Mouse (Mus musculus): ENCODE results near the gene Nr5a1.

Nr5a1 gene

DNA sequence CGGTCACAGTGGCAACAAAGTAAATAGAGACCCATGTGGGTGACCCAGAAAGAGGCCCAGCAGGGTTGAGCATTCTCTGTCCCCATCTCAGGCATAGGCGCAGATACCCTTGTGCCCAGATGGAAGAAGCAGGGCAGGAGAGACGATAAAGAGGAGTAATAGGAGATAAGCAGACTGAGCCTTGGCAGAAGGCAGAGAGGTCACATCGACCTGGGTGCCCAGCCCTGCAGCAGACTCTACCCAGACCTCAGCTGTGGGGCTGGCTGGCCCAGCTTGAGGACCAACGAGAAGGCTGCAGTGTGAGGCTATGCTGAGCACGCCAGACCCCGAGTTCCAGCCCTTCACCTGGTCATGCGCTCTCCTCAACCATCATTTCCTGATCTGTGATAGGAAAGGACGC lies 10.0 kb downstream of the Nr5a1 start:
- no peak for DNase-seq (ENCODE audit: low read depth, low spot score)

DNA sequence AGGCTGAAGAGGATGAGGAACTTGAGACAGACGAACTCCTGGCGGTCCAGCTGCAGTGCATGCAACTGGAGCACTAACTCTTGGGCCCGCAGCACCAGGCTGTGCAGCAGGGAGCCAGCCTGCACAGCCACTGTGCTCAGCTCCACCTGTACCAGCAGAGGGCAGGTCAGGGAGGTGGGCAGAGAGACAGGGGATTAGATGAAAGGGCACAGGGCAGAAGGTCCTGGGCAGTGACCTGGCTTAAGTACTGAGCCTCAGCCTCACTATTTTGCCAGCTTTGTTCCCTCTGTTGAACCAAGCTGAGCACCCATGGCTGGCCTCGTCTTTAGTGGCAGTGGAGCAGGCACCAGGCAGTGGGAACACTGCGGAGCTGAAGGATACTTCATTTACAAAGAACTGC lies 14.2 kb downstream of the Nr5a1 start:
- peak; percentile 23 for DNase-seq (ENCODE audit: low read depth, low spot score)

DNA sequence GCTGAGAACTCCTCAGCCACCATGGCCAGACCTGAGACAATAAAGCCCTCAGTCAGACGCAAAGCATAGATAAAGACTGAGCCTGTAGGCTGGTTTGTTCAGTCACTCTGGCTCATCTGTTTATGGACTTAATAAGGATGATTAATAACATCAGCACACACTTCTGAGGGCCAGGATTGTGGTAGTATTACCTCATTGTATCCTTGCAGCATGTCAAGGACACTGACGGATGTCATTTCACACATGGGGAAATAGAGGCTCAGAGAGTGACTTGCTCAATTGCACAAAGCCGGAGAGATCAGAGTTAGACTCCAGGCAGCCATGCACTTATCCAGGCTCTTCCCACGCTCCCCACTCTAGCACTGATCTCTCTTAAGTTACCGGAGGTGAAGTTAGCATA lies 15.7 kb downstream of the Nr5a1 start:
- DNase-seq (ENCODE audit: low read depth, low spot score), result no peak

DNA sequence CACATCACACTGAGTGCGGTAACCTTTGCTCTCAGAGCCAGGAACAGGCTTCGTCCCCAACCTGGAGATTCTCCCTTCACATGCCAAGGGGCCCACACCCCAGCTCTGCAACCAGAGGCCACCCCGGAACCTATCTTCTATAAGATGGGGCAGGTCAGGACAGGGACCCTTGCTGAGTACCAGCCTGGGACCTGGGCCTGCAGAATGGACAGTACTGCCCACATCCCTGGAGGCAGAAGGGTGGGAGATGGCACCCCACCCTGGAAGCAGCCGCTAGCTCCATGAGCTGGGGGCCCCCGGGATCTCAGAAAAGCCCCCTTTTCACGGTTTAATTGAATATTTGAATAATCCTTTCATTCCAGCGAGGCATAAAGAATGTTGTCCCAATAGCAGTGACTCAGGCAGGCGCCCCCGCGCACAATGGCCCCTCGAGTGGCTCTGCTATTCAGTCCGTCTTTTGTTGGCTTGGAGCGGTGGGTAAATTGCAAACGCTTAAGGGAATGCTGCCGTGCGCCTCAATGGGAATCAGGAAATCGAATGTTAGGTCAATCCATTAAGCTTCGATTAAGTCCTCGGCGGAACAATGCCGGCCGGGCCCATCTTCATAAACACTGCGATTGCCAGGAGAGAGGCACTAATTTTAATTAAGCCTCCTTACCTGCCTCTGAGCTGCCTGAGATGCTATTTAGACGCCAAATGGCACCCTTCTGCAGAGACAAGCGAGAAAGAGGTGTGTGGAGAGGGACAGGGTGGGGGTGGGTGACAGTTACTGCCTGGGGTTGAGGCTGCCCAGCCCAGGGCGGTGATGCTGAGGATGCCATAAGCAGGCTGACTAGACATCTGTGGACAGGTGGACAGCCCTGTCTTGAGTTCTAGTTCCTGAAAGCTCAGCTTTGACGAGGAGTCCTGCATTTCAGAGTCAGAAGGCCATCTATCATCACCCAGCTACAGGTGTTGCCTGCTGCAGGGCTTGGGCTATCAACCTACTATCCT lies 16.9 kb downstream of the Nr5a1 start:
- no peak for DNase-seq (ENCODE audit: low read depth, low spot score)

DNA sequence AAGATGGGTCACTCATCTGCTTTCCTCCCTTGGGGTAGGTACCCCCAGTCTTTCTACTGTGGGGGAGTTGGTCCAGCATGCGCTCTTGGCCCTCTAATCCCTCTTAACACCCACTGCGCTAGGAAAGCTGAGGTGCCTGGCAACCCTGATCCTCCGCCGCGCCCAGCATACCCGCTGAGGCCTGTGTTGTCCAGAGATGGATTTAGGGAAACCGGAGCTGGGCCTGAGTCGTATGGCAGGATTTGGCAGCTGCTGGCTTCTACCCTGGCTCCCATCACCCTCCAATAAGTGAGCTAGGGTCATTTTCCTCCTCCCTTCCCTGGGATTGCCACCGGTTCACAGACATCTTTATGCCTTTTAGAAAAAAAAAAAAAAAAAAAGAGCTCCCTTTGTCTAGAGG lies 18.6 kb downstream of the Nr5a1 start:
- DNase-seq (ENCODE audit: low read depth, low spot score), result no peak

DNA sequence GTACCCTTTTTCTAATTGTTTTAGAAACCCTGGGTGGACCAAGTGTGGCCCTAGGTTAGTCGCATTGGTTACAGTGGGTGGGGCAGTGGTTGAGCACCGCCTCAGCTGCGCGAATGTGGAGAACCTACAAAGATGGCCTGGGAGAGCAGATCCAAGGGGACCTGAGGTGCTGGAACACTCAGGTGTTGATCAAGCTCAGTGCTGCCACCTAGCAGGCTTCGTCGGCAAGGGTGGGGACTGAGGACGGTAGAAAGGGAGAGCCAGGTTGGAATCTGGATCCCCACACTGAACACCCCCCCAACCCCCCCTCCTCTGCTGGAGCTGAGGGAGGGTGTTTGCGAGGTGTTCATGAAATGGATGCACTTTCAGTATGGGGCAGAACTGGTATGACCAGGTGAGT lies 22.8 kb downstream of the Nr5a1 start:
- peak; percentile 53 for DNase-seq (ENCODE audit: low read depth, low spot score)

DNA sequence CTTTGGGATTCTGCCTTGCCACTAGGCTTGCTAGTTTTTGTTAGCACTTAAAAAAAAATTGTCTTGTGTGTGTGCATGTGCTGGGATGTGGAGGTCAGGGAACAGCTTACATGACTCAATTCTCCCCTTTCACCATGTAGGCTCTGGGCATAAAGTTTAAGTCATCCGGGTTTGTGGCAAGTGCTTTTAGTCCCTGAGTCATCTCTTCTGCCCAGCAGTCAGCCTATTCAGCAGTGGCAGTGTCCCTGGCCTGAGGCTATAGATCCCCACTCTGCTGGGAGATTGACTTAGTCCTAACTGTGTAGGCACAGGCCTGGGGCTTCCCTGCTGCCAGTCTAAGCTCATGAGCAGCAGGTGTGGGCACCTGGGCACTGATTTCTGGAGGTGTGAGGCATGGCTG lies 24.5 kb downstream of the Nr5a1 start:
- DNase-seq (ENCODE audit: low read depth, low spot score), result no peak

DNA sequence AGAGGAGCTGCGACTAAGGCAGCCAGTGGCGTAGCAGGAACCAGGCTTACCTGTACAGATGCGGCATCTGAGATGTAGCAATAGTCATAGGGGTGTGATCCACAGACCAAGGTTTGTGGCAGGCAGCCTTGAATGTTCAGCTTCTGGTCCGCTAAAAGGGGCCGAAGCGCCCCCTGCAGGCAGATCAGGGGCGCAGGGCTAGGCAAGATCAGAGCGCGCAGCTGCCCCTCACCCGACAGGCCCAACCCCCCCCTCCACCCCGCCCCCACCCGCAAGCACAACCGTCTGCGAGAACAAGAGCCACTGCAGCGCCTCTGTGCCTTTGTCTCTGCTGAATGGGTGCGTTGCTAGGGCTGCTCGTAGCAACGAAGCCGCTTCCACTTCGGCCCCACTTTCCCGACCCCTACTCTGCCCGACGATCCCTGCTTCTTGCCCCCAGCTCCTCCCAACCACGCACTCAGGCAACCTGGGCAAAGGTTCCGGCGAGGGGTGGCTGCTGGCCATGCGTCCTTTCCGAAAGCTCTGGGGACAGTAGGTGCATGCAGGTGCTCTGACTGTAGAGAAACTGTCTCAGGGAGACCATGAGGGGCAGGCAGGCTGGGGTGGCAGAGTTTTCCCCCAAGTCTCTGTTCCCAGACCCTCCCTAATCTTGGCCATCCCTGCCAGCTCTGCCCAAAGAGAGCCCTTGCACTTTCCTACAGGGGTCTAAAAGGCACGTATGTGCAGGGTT lies 25.4 kb downstream of the Nr5a1 start:
- peak; percentile 31 for DNase-seq (ENCODE audit: low read depth, low spot score)

DNA sequence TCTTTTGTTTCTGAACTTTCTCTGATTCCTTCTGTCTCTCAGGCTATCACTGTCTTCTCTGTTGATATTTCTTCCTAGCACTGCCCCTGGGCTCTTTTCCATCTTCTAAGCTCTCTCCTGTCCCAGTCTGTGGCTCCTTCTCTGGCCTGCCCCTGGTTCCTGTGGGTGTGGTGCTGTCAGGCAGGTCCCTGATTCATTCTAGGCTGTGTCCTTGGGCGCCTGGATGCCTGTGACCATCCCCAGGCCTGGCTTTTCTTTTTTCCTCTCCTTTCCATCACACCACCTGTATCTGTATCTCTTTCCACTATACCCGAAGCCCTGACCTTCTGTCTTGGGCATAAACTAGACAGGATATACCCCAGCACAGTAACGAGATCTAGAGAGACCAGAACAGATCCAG lies 28.6 kb downstream of the Nr5a1 start:
- no peak for DNase-seq (ENCODE audit: low read depth, low spot score)

DNA sequence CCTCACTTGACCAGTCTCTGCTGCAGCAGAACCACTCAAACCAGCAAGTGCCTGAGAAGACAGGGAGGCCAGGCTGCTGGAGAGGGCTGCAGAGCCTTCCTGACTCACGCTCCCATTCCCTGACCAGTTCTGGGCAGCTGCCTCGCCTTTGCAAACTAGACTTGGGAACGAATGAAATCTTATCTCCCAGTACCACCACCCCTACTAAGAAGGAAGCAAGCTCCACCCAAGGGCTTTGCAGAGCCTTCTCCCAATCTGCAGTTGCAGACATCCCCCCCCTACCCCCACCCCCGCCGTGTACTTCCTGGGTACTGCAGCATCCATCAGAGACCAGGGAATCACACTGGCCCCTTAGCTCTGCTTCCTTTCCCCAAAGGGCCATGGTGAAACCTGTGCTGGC lies 31.3 kb downstream of the Nr5a1 start:
- DNase-seq (ENCODE audit: low read depth, low spot score), result no peak

DNA sequence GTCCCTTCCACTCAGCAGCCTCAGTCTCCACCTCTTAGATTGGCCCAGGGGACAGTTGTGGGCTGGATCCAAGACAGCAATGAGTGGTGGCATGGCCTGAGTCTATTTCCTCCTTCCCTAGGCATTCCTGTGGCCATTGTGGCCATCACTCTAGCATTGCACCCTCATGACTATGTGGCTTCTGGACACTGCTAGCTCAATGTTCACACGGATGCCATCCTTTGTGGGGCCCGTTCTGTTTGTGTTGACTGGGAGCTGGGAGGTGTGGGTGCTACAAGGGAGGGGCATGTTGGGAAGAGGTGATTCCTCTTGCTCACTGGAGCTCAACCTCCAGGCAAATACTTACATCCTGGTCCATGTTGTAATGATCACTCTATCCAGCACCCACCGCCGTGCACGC lies 32.1 kb downstream of the Nr5a1 start:
- DNase-seq (ENCODE audit: low read depth, low spot score), result no peak

DNA sequence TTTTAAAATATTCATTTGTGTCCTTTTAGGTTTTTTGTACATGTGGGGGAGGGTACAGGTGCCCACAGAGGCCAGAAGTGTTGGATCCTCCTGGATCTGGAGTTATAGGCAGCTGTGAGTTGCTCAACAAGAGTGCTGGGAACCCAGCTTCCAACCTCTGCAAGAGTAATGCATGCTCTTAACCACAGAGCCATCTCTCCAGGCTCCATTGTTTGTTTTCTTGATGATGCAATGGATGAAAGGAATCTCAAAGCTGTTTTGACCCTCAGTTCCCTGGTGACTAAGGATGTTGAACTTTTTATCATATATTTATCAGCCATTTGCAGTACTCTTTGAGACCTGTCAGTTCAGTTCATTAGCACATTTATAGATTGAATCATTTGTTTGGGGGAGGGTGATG lies 35.4 kb downstream of the Nr5a1 start:
- DNase-seq (ENCODE audit: low read depth, low spot score), result no peak

DNA sequence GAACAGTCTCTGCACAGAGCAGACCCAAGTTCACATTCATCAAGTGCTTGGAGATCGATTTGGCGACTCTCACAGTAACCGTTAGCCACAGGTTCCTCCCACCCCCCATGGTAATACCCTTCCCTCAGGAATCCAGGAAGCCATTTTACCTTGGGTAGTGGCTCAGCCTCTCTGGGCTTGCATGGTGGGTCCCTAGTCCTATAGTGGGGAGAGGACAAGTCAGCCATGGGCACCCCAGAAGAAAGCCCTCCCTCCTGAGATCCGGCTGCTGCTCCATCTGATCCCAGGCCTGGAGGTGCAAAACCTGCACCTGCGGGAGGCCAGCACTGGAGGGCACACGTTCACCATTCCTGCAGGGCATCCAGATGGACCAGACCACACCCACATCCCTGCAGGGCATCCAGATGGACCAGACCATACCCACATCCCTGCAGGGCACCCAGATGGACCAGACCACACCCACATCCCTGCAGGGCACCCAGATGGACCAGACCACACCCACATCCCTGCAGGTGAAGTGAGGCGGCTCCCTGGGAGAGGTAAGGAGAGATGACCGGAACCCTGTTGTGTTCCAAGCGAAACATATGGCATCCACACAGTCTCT lies 38.9 kb downstream of the Nr5a1 start:
- DNase-seq (ENCODE audit: low read depth, low spot score), result no peak

DNA sequence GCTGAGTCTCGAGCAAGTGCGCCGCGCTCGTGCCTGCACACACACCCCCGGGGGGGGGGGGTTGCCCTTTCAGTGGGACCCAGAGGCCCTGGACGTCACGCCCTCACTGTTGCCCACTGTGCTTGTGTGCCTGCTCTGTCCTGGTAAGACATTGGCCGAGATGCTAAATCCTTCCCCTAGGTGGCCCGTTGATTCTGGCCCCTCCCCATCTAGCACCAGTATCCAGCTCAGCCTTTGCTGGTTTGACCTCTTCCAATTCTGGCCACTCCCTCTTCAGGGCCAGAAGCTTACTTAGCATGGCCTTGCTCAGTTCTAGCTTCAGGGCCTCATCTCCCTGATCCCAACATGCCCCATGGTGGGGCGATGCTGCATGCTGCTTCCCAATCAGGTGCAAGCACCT lies 41.8 kb downstream of the Nr5a1 start:
- no peak for DNase-seq (ENCODE audit: low read depth, low spot score)

DNA sequence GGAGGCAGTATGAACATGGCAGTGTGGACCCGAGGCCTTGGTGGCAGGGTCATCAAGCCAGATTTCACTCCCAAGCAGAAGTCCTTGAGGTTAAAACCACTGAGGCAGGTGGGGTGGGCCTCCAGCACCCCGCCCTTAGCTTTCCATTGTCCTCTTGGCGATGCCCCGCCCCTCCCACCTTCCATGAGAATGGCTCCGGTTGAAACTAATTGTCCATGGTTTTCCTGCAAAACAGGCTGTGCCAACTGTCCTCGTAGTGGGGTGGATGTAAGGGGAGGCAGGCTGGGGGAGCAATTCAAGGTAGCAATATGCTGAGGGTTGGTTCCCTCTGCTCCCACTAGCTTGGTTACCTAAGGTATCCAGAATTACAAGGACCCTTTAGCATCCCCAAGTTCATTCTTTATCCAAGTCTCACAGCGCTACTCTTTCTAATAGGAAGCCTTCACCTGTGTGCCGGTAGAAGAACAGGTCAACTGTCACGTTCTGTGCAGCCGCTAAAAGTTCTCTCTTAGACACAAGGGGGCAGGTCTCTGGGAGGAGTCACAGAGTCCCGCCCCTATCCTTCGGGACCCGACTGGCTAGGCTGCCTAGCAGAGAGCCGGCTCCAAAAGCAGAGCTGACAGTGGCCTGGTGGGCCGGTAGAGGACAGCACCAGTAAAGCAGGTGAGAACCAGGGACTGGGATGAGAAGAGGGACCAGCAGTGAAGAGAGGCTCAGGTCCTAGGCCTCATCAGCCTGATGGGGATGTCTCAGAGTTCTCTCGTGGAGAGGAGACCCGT lies 45.4 kb downstream of the Nr5a1 start:
- peak; percentile 67 for DNase-seq (ENCODE audit: low read depth, low spot score)

DNA sequence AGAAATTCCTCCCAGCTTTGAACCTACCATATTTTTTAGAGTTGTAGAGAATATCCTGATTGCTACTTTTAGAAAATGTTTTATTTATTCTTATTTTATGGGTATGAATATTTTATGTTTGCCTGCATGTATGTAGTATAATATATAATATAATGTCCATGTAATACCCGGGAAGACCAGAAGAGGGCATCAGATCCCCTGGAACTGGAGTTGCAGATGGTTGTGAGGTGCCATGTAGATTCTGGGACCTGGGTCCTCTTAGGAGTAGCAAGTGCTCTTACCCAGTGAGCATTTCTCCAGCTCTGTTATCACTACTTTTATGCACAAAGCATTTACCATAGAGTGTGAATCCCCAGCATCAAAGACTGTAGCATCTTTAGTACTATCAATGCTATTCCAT lies 52.9 kb downstream of the Nr5a1 start:
- peak; percentile 52 for DNase-seq (ENCODE audit: low read depth, low spot score)

DNA sequence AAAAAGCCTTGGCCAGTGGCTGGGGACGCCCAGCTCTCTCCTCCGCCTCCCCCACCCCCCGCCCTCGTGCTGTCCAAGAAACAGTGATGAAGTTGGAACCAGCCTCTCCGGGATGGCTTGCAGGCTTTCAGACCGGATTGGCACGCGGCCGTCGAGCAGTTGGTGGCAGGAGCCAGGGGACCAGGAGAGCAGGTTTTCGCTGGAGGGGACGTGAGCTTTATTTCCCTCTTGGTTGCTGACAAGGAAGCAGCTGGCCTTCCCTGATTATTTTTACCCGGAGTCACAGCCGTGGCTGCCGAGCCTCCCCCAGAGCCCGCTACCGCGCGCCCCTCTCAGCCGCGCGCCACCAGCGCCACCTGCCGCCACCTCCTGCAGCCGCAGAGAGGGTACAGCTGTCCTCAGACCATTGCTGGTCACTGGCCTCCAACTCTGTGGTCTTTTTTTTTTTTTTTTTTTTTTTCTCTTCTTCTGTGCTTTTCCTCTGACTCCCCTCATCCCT lies 56.0 kb downstream of the Nr5a1 start:
- peak; percentile 72 for DNase-seq (ENCODE audit: low read depth, low spot score)

DNA sequence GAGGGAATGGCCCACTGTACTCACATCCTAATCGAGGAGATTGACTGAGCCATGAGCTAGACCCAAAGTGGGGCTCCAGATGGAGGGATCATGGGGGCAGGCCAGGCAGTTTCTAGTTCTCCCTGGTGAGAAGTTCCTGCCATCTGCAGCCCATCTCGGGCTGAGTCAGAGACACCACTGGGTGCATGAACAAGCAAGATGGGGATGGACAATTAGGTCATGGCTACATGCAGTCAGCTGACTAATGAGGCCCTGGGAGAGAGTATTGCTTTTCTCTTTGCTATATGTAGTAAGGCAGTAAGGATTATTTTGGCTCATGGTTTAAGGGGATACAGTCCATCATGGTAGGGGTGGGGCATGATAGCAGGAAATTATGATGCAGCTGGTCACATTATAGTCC lies 60.6 kb downstream of the Nr5a1 start:
- DNase-seq (ENCODE audit: low read depth, low spot score), result no peak

DNA sequence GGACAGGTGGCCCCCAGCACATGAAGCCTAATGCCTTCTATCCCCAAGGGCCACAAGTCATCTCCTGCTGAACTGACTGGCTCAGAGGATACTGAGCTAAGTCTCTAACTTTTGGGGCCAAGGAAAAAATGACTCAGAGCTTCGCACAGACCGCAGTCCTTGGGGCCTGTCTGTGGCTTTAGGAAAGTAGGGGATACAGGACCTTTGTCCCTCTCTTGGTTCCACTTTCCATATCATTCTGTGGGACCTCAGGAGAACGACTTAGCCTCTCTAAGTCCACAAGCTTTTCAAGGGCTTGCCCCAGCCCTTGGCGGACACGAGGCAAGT lies 61.1 kb downstream of the Nr5a1 start:
- no peak for DNase-seq (ENCODE audit: low read depth, low spot score)

DNA sequence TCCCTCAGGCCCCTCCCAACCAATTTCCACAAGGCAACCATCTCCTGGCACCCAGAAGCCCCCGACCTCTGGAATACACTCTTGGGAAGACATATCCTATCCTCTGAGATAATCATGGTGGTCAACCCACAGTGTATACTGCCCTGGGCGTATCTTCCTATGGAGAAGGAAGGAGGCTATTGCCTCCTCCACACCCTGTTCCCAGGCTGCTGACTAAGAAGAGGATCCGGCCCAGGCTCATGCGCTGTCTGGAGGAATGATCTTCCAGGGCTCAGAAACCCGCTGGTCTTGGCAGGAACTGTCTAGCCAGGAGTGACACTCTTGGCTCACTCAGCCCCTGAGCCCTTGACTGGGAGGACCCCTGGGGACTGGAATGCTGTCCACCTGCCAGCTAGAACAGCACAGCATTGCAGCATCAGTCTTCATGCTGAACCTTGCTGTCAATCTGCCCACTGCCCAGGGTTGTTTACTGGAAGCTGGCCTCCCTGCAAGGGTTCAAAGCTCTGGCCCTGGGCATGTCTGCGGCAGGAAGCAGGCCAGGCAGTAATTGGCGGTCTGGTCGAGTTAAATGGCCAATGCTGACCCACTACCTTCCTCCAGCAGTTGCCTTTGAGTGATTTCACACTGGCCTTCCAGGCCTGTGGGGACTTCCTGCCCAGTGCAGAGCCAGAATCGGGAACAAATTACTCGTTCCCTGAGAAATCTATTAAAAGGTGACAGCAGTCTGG lies 61.6 kb downstream of the Nr5a1 start:
- DNase-seq (ENCODE audit: low read depth, low spot score), result no peak

DNA sequence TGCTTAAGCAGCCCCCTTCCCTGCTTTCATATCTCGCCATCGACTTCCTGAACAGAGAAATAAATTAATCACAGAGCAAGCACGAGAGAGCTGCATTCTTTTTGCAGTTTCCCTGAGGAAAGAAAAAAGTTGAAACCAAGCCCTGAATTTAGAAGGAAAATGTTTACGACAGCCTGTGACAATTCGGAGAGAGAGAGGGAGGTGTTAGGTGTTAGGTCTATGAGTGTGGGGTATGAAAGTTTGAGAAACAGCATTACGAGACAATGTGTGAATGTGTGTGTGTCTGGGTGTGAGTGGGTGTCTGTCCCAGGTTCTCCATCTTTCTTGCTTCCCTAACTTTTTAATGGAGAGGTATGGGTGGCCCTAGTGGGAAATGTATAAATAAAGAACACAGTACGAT lies 62.2 kb downstream of the Nr5a1 start:
- no peak for DNase-seq (ENCODE audit: low read depth, low spot score)
